Mouse (Mus musculus): ENCODE results near the gene Slc47a1. TPM values are rescaled to one million over a fixed set of nuclear protein-coding genes. Genes with fewer than 3 reads are reported as not detected.
A peak's percentile ranks its signal among the peaks of the same experiment; 100 is the strongest.

Slc47a1 gene
- polyA plus RNA-seq, 1 experiment from 2014 or later, result not detected

GRCm38 (mm10) chr11:61361515-61362190 is 16.5 kb downstream of the Slc47a1 start:
- H3K27ac ChIP-seq (ENCODE audit: low read depth, low read length), result no peak overlapping the region
- H3K9me3 ChIP-seq (replicated peaks; ENCODE audit: control insufficient read depth, low read length), result no peaks in the 10 kb centered on the region
- H3K36me3 ChIP-seq (ENCODE audit: control insufficient read depth, insufficient read depth, low read length), result no peaks in the 10 kb centered on the region
- H3K27me3 ChIP-seq (replicated peaks; ENCODE audit: control insufficient read depth, insufficient read depth, low read length), result no peaks in the 10 kb centered on the region
- ATAC-seq, result no peak
- 91% methylated on average over 11 of the region's 11 CpGs for WGBS
- H3K4me3 ChIP-seq (ENCODE audit: low read depth, low read length), result no peak overlapping the region
- no peak for DNase-seq (ENCODE audit: low spot score)
- H3K4me2 ChIP-seq (ENCODE audit: low read length), result no peak overlapping the region
- H3K4me1 ChIP-seq (ENCODE audit: control insufficient read depth, insufficient read depth, low read length), result no peaks in the 10 kb centered on the region
- no peak overlapping the region for H3K9ac ChIP-seq (ENCODE audit: low read length)

DNA sequence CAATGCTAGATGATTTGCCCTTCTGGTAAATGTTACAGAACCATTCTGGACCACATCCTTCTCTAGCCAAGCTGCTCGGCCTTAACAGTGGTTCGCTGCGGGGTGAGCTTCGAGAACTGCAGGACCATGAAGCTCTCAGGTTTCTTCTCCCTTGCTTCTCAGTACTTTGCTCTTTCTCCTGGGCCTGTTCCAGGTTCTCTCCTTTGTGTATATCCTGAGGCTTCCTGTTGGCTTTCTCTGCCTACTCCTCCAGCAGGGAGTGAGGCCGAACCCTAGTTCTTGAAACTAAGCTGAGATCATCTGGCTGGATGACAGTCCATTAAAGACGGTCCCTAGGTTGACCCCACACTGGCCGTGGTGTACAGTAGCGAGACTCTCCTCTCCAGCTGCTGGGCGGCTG is 21.5 kb downstream of the Slc47a1 start:
- H3K4me1 ChIP-seq (ENCODE audit: control insufficient read depth, insufficient read depth, low read length), result no peaks in the 10 kb centered on the region
- no peak for ATAC-seq
- WGBS, result 87% methylated on average over 9 of the region's 9 CpGs

DNA sequence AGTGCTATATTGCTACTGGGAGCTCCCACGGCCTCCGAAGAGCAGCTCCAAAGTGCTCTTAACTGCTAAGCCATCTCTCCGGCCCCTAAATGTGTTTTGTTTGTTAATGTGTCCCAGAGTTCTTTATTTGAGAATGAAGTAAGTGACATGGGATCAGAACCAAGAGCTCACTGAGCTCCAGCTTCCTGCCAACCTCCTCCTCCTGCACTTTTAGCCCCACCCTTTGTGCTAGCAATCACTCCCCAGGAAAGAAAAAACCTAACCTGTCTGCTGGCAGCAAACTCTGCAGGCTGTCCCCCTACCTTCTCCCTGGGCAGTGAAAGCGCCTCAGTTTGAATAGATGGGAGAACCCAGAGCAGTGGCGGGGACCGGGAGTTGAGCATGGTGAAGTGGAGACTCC is 22.0 kb downstream of the Slc47a1 start:
- no peak overlapping the region for H3K27ac ChIP-seq (ENCODE audit: low read depth, low read length)
- no peaks in the 10 kb centered on the region for H3K4me1 ChIP-seq (ENCODE audit: control insufficient read depth, insufficient read depth, low read length)
- H3K27me3 ChIP-seq (replicated peaks; ENCODE audit: control insufficient read depth, insufficient read depth, low read length), result no peaks in the 10 kb centered on the region
- no peaks in the 10 kb centered on the region for H3K36me3 ChIP-seq (ENCODE audit: control insufficient read depth, insufficient read depth, low read length)
- WGBS, result 79% methylated on average over 6 of the region's 6 CpGs
- no peak overlapping the region for H3K4me2 ChIP-seq (ENCODE audit: low read length)
- no peak for ATAC-seq
- H3K4me3 ChIP-seq (ENCODE audit: low read depth, low read length), result no peak overlapping the region
- H3K9me3 ChIP-seq (replicated peaks; ENCODE audit: control insufficient read depth, low read length), result no peaks in the 10 kb centered on the region
- H3K9ac ChIP-seq (ENCODE audit: low read length), result no peak overlapping the region
- DNase-seq (ENCODE audit: low spot score), result no peak

More for the DNA sequence above, 21.5 kb downstream of the Slc47a1 start:
- Histone ChIP-seq H3K4me3 (ENCODE audit: low read depth, low read length) (no peak overlapping the region), H3K4me2 (ENCODE audit: low read length) (no peak overlapping the region), H3K36me3 (ENCODE audit: control insufficient read depth, insufficient read depth, low read length) (no peaks in the 10 kb centered on the region), H3K27me3 (replicated peaks; ENCODE audit: control insufficient read depth, insufficient read depth, low read length) (no peaks in the 10 kb centered on the region), H3K9ac (ENCODE audit: low read length) (no peak overlapping the region), H3K9me3 (replicated peaks; ENCODE audit: control insufficient read depth, low read length) (no peaks in the 10 kb centered on the region), H3K27ac (ENCODE audit: low read depth, low read length) (no peak overlapping the region)
- no peak for DNase-seq (ENCODE audit: low spot score)

DNA sequence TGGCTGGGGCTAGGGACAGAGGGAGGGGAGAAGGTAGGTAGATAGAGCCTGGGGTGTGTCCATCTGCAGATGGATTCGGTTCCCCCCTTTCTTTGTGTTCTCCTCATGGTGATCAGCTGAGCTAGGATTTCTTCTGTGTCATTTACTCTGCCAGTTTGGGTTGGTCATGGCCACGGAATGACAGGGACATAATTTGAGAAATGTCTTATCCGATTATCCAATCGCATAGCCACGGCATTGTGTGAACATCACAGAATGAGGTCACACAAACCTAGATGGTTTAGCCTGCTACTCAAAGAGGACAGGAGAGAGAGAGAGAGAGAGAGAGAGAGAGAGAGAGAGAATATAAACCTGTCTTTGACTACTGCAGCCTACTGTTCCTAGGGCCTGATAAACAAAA is 22.8 kb downstream of the Slc47a1 start:
- H3K27me3 ChIP-seq (replicated peaks; ENCODE audit: control insufficient read depth, insufficient read depth, low read length), result no peaks in the 10 kb centered on the region
- H3K27ac ChIP-seq (ENCODE audit: low read depth, low read length), result no peak overlapping the region
- WGBS, result 83% methylated on average over 5 of the region's 5 CpGs
- H3K9ac ChIP-seq (ENCODE audit: low read length), result no peak overlapping the region
- H3K4me3 ChIP-seq (ENCODE audit: low read depth, low read length), result no peak overlapping the region
- H3K4me1 ChIP-seq (ENCODE audit: control insufficient read depth, insufficient read depth, low read length), result no peaks in the 10 kb centered on the region
- no peaks in the 10 kb centered on the region for H3K9me3 ChIP-seq (replicated peaks; ENCODE audit: control insufficient read depth, low read length)
- no peaks in the 10 kb centered on the region for H3K36me3 ChIP-seq (ENCODE audit: control insufficient read depth, insufficient read depth, low read length)
- no peak for DNase-seq (ENCODE audit: low spot score)
- no peak overlapping the region for H3K4me2 ChIP-seq (ENCODE audit: low read length)
- no peak for ATAC-seq

GRCm38 (mm10) chr11:61354346-61354745 is 23.8 kb downstream of the Slc47a1 start:
- H3K9me3 ChIP-seq (replicated peaks; ENCODE audit: control insufficient read depth, low read length), result no peaks in the 10 kb centered on the region
- no peak overlapping the region for H3K27ac ChIP-seq (ENCODE audit: low read depth, low read length)
- no peak for ATAC-seq
- no peak overlapping the region for H3K9ac ChIP-seq (ENCODE audit: low read length)
- no peaks in the 10 kb centered on the region for H3K36me3 ChIP-seq (ENCODE audit: control insufficient read depth, insufficient read depth, low read length)
- H3K4me2 ChIP-seq (ENCODE audit: low read length), result no peak overlapping the region
- H3K4me1 ChIP-seq (ENCODE audit: control insufficient read depth, insufficient read depth, low read length), result no peaks in the 10 kb centered on the region
- no peaks in the 10 kb centered on the region for H3K27me3 ChIP-seq (replicated peaks; ENCODE audit: control insufficient read depth, insufficient read depth, low read length)
- WGBS, result 79% methylated on average over 6 of the region's 6 CpGs
- H3K4me3 ChIP-seq (ENCODE audit: low read depth, low read length), result no peak overlapping the region
- no peak for DNase-seq (ENCODE audit: low spot score)

DNA sequence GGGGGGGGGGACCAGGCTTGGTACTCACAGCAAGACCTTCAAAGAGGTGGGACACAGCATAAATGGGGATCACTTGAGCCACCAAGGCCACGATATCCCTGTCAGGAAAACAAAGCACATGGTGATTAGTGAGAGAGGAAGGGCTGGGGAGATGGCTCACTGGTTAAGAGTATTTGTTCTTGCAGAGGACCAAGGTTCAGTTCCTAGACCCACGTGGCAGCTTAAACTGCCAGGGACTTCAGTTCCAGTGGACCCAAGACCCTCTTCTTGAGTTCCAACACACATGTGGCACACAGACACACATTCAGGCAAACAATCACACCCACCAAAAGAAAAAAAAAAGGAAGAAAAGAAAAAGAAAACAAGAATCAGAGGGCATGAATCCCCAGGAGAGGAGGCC is 25.1 kb downstream of the Slc47a1 start:
- Histone ChIP-seq H3K4me2 (ENCODE audit: low read length) (no peak overlapping the region), H3K9ac (ENCODE audit: low read length) (no peak overlapping the region), H3K4me1 (ENCODE audit: control insufficient read depth, insufficient read depth, low read length) (no peaks in the 10 kb centered on the region), H3K36me3 (ENCODE audit: control insufficient read depth, insufficient read depth, low read length) (no peaks in the 10 kb centered on the region), H3K9me3 (replicated peaks; ENCODE audit: control insufficient read depth, low read length) (no peaks in the 10 kb centered on the region), H3K4me3 (ENCODE audit: low read depth, low read length) (no peak overlapping the region), H3K27me3 (replicated peaks; ENCODE audit: control insufficient read depth, insufficient read depth, low read length) (no peaks in the 10 kb centered on the region), H3K27ac (ENCODE audit: low read depth, low read length) (no peak overlapping the region)
- 71% methylated on average over 2 of the region's 2 CpGs for WGBS
- ATAC-seq, result no peak
- DNase-seq (ENCODE audit: low spot score), result no peak

DNA sequence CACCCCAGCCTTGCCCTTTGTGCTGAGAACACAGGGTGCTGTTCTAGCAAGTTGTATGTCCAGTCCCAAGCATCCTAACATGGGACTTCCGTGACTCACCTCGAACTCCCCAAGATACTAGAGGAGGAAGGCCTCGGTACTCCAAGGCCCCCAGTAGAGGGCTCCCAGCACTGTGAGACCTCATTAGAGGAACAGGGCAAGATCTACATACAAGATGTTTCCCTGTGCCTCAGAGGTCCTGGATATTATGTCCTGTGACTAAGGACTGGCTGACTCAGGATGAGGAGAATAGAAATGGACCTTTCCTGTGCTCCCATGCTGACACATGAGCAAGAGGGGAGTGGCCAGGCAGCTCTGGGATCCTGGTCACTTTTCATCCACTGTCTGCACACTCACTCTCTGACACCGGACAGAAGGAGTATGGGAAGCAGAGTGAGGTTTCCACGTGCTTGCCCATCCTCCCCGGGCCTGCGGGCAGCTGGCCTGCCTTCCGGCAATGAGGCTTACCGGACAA is 25.9 kb downstream of the Slc47a1 start:
- Histone ChIP-seq H3K4me1 (ENCODE audit: control insufficient read depth, insufficient read depth, low read length) (no peaks in the 10 kb centered on the region), H3K9me3 (replicated peaks; ENCODE audit: control insufficient read depth, low read length) (no peaks in the 10 kb centered on the region), H3K4me2 (ENCODE audit: low read length) (no peak overlapping the region), H3K27ac (ENCODE audit: low read depth, low read length) (no peak overlapping the region), H3K9ac (ENCODE audit: low read length) (no peak overlapping the region), H3K36me3 (ENCODE audit: control insufficient read depth, insufficient read depth, low read length) (no peaks in the 10 kb centered on the region), H3K4me3 (ENCODE audit: low read depth, low read length) (no peak overlapping the region), H3K27me3 (replicated peaks; ENCODE audit: control insufficient read depth, insufficient read depth, low read length) (no peaks in the 10 kb centered on the region)
- no peak for ATAC-seq
- no peak for DNase-seq (ENCODE audit: low spot score)
- 49% methylated on average over 9 of the region's 9 CpGs for WGBS

GRCm38 (mm10) chr11:61349337-61349736 is 28.8 kb downstream of the Slc47a1 start:
- peak; percentile 44 for DNase-seq (ENCODE audit: low spot score)
- Histone ChIP-seq H3K27ac (ENCODE audit: low read depth, low read length) (no peak overlapping the region), H3K9me3 (replicated peaks; ENCODE audit: control insufficient read depth, low read length) (no peaks in the 10 kb centered on the region), H3K4me3 (ENCODE audit: low read depth, low read length) (no peak overlapping the region), H3K4me2 (ENCODE audit: low read length) (no peak overlapping the region), H3K36me3 (ENCODE audit: control insufficient read depth, insufficient read depth, low read length) (no peaks in the 10 kb centered on the region), H3K9ac (ENCODE audit: low read length) (no peak overlapping the region), H3K27me3 (replicated peaks; ENCODE audit: control insufficient read depth, insufficient read depth, low read length) (no peaks in the 10 kb centered on the region), H3K4me1 (ENCODE audit: control insufficient read depth, insufficient read depth, low read length) (no peaks in the 10 kb centered on the region)
- ATAC-seq, result no peak
- 8% methylated on average over 8 of the region's 8 CpGs for WGBS

DNA sequence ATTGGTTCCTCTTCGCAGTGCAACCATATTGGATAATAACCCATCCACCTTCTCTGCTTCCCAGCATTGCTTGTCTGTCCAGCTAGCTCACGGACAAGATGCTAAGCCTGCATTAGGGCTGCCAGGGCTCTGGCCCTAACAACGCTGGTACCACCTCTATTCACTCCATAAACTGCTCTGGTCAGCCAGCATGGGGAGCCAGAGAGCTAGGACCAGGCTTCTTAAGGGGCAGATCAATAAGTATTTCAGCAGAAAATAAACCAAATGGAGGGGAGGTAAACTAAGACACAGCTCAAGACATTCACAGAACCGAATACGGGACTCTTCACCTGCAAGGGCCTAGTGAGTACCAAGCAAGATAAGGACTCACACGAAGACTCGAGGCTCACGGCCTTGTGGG is 32.0 kb downstream of the Slc47a1 start:
- Histone ChIP-seq H3K9me3 (replicated peaks; ENCODE audit: control insufficient read depth, low read length) (no peaks in the 10 kb centered on the region), H3K36me3 (ENCODE audit: control insufficient read depth, insufficient read depth, low read length) (no peaks in the 10 kb centered on the region), H3K9ac (ENCODE audit: low read length) (no peak overlapping the region), H3K4me2 (ENCODE audit: low read length) (no peak overlapping the region), H3K4me3 (ENCODE audit: low read depth, low read length) (no peak overlapping the region), H3K27ac (ENCODE audit: low read depth, low read length) (no peak overlapping the region), H3K27me3 (replicated peaks; ENCODE audit: control insufficient read depth, insufficient read depth, low read length) (peaks cover 23% of the 10 kb centered on the region), H3K4me1 (ENCODE audit: control insufficient read depth, insufficient read depth, low read length) (0 out of 2 replicates have a peak, but pooled peaks cover 2% of the 10 kb centered on the region)
- ATAC-seq (no peak), DNase-seq (ENCODE audit: low spot score) (no peak)
- 62% methylated on average over 8 of the region's 8 CpGs for WGBS

Measured in forebrain, embryonic 14.5 days (tissue).